Mouse (Mus musculus): Measurements from ENCODE around the gene Bcl2l12.

GRCm38 (mm10) chr7:45004546-45004945 lies 6.0 kb upstream of the Bcl2l12 start:
- no peak for TF ChIP-seq CTCF (IDR thresholded peaks at IDR 0.05; ENCODE audit: borderline replicate concordance, insufficient read depth, low read depth, low read length)
- TF ChIP-seq POLR2A (IDR thresholded peaks at IDR 0.05; ENCODE audit: borderline replicate concordance, insufficient read depth, low read length), result no peak

Data from cerebellum, adult 2 months (tissue).